17 mouse cellular contexts compared by ENCODE assay signal in genomic region chr3:95732297-95732696, GRCm38 (mm10). TPM values are rescaled to one million over a fixed set of nuclear protein-coding genes. Genes with fewer than 3 reads are reported as not detected.
DNase-seq lines count a peak whose midpoint lies in the region; ATAC-seq and TF ChIP-seq lines count a peak whose summit lies in the region.
"Had no signal": no experiment of that assay in that cellular context is flagged by ENCODE, and none has a peak within 500 bp of the region (broad histone marks: within the 10 kb centered on the region; RNA-seq: fewer than 3 reads in every experiment).

No protein-coding gene starts in this region.

- intact Hi-C loops in heart, postnatal 10 days (cut with DNase I) = loop anchor here (5.0 kb wide), 1 partner anchor 45 kb away; the partner anchor contains the start of gene Adamtsl4

- no peak for TF ChIP-seq POLR2A in myocyte (IDR thresholded peaks at IDR 0.05; ENCODE audit: insufficient read length, low read depth)

- H3K4me2 ChIP-seq in heart, embryonic 13.5 days = no peak overlapping the region
- H3K4me2 ChIP-seq in liver, embryonic 15.5 days = no peak overlapping the region
- H3K4me2 ChIP-seq in liver, embryonic 12.5 days = no peak overlapping the region
- no peak overlapping the region for H3K4me2 ChIP-seq in stomach, embryonic 14.5 days (replicated peaks; ENCODE audit: low read depth, low read length)
- no peak overlapping the region for H3K4me2 ChIP-seq in stomach, postnatal 0 days (replicated peaks; ENCODE audit: low read depth)
- peak overlapping the region; percentile 39 for H3K4me2 ChIP-seq in myocyte (ENCODE audit: low read depth)
- H3K4me2 ChIP-seq: forebrain, embryonic 12.5 days; hindbrain, embryonic 12.5 days had no signal

- H3K27ac ChIP-seq in heart, embryonic 13.5 days (replicated peaks) = peak overlapping the region; percentile 24; the same call in 1 of the 2 replicates
- 0 out of 2 replicates have a peak overlapping the region, but pooled peaks have one; percentile 33 for H3K27ac ChIP-seq in liver, embryonic 15.5 days (replicated peaks)
- no peak overlapping the region for H3K27ac ChIP-seq in liver, embryonic 12.5 days
- no peak overlapping the region for H3K27ac ChIP-seq in stomach, embryonic 14.5 days (ENCODE audit: low read length)
- H3K27ac ChIP-seq in stomach, postnatal 0 days (replicated peaks) = no peak overlapping the region
- H3K27ac ChIP-seq: hindbrain, embryonic 12.5 days; liver, embryonic 14.5 days had no signal

- no peaks in the 10 kb centered on the region for H3K27me3 ChIP-seq in heart, embryonic 13.5 days (replicated peaks)
- H3K27me3 ChIP-seq in liver, embryonic 15.5 days = no peaks in the 10 kb centered on the region
- H3K27me3 ChIP-seq in liver, embryonic 12.5 days (replicated peaks) = no peaks in the 10 kb centered on the region
- H3K27me3 ChIP-seq in stomach, embryonic 14.5 days (ENCODE audit: control insufficient read depth, insufficient read depth, low read length) = no peaks in the 10 kb centered on the region
- no peaks in the 10 kb centered on the region for H3K27me3 ChIP-seq in stomach, postnatal 0 days (ENCODE audit: control insufficient read depth, insufficient read depth, low read length)
- H3K27me3 ChIP-seq in myocyte (ENCODE audit: control insufficient read depth, insufficient read depth, insufficient read length) = no peaks in the 10 kb centered on the region
- H3K27me3 ChIP-seq: forebrain, embryonic 12.5 days; hindbrain, embryonic 12.5 days had no signal

- DNase-seq in heart, postnatal 10 days = no peak
- DNase-seq in stomach, postnatal 0 days (ENCODE audit: low spot score) = no peak
- DNase-seq in layer of hippocampus, adult 18-20 months (ENCODE audit: low spot score in 2 of 2) = no peak
- DNase-seq: embryo, embryonic 11 days; gastrocnemius, postnatal 36 days; layer of hippocampus, postnatal 36 days; left cerebral cortex, postnatal 4 days; thymus, adult 18-20 months had no signal

- no peaks in the 10 kb centered on the region for H3K9me3 ChIP-seq in heart, embryonic 13.5 days
- H3K9me3 ChIP-seq in liver, embryonic 15.5 days (replicated peaks) = no peaks in the 10 kb centered on the region
- H3K9me3 ChIP-seq in liver, embryonic 12.5 days (replicated peaks) = no peaks in the 10 kb centered on the region
- H3K9me3 ChIP-seq in stomach, embryonic 14.5 days (ENCODE audit: control insufficient read depth, low read depth, low read length) = no peaks in the 10 kb centered on the region
- H3K9me3 ChIP-seq in stomach, postnatal 0 days (ENCODE audit: control insufficient read depth, low read length) = no peaks in the 10 kb centered on the region
- H3K9me3 ChIP-seq: forebrain, embryonic 12.5 days; hindbrain, embryonic 12.5 days had no signal

- peaks cover 30% of the 10 kb centered on the region for H3K36me3 ChIP-seq in heart, embryonic 13.5 days
- peaks cover 3% of the 10 kb centered on the region; the same call in 1 of the 2 replicates for H3K36me3 ChIP-seq in liver, embryonic 15.5 days (replicated peaks)
- H3K36me3 ChIP-seq in liver, embryonic 12.5 days = peaks cover 22% of the 10 kb centered on the region
- H3K36me3 ChIP-seq in stomach, embryonic 14.5 days (ENCODE audit: control insufficient read depth, insufficient read depth, low read length) = 0 out of 2 replicates have a peak, but pooled peaks cover 2% of the 10 kb centered on the region
- 0 out of 2 replicates have a peak, but pooled peaks cover 3% of the 10 kb centered on the region for H3K36me3 ChIP-seq in stomach, postnatal 0 days (ENCODE audit: control insufficient read depth, insufficient read depth, low read length)
- H3K36me3 ChIP-seq in myocyte (ENCODE audit: control insufficient read depth, insufficient read depth) = peaks cover 8% of the 10 kb centered on the region

- WGBS in heart, embryonic 13.5 days = 91% methylated on average over 9 of the region's 9 CpGs
- WGBS in liver, embryonic 15.5 days (ENCODE audit: insufficient replicate concordance) = 86% methylated on average over 9 of the region's 9 CpGs
- WGBS in liver, embryonic 12.5 days (ENCODE audit: insufficient replicate concordance) = 88% methylated on average over 9 of the region's 9 CpGs
- WGBS in stomach, embryonic 14.5 days = 96% methylated on average over 9 of the region's 9 CpGs
- WGBS in stomach, postnatal 0 days = 87% methylated on average over 9 of the region's 9 CpGs

- H3ac ChIP-seq in myocyte (ENCODE audit: control insufficient read depth, insufficient read length) = no peak overlapping the region

- no peak for TF ChIP-seq CTCF in stomach, postnatal 0 days (IDR thresholded peaks at IDR 0.05; ENCODE audit: low read depth)

- no peak for TF ChIP-seq EP300 in stomach, postnatal 0 days (optimal IDR thresholded peaks at IDR 0.05)

- no peaks in the 10 kb centered on the region for H3K79me2 ChIP-seq in myocyte (ENCODE audit: control insufficient read depth, insufficient read depth)

- H3K4me3 ChIP-seq in heart, embryonic 13.5 days = no peak overlapping the region
- H3K4me3 ChIP-seq in liver, embryonic 15.5 days (replicated peaks) = no peak overlapping the region
- H3K4me3 ChIP-seq in liver, embryonic 12.5 days = no peak overlapping the region
- no peak overlapping the region for H3K4me3 ChIP-seq in stomach, embryonic 14.5 days (ENCODE audit: low read depth, low read length)
- H3K4me3 ChIP-seq in stomach, postnatal 0 days (ENCODE audit: low read depth, low read length) = no peak overlapping the region
- H3K4me3 ChIP-seq in myocyte = no peak overlapping the region
- H3K4me3 ChIP-seq: forebrain, embryonic 12.5 days; hindbrain, embryonic 12.5 days had no signal

- peaks cover 35% of the 10 kb centered on the region for H3K4me1 ChIP-seq in heart, embryonic 13.5 days
- H3K4me1 ChIP-seq in liver, embryonic 15.5 days (replicated peaks) = peaks cover 32% of the 10 kb centered on the region
- H3K4me1 ChIP-seq in liver, embryonic 12.5 days = peaks cover 36% of the 10 kb centered on the region
- 0 out of 2 replicates have a peak, but pooled peaks cover 8% of the 10 kb centered on the region for H3K4me1 ChIP-seq in stomach, embryonic 14.5 days (ENCODE audit: control insufficient read depth, insufficient read depth, low read length)
- H3K4me1 ChIP-seq in stomach, postnatal 0 days (replicated peaks; ENCODE audit: control insufficient read depth, insufficient read depth) = peaks cover 3% of the 10 kb centered on the region; the same call in 1 of the 2 replicates
- H3K4me1 ChIP-seq: forebrain, embryonic 12.5 days; hindbrain, embryonic 12.5 days had no signal

- no peak overlapping the region for H3K9ac ChIP-seq in heart, embryonic 13.5 days
- no peak overlapping the region for H3K9ac ChIP-seq in liver, embryonic 15.5 days
- no peak overlapping the region for H3K9ac ChIP-seq in liver, embryonic 12.5 days
- H3K9ac ChIP-seq in stomach, embryonic 14.5 days (replicated peaks; ENCODE audit: low read depth, low read length) = 0 out of 2 replicates have a peak overlapping the region, but pooled peaks have one; percentile 10
- H3K9ac ChIP-seq in stomach, postnatal 0 days (ENCODE audit: low read length) = no peak overlapping the region
- H3K9ac ChIP-seq: forebrain, embryonic 12.5 days; hindbrain, embryonic 12.5 days; liver, embryonic 14.5 days had no signal

- ATAC-seq in heart, embryonic 13.5 days (ENCODE audit: extremely low read depth, insufficient number of reproducible peaks, low FRiP score, low TSS enrichment) = no peak
- no peak for ATAC-seq in liver, embryonic 15.5 days (ENCODE audit: insufficient read depth)
- no peak for ATAC-seq in liver, embryonic 12.5 days
- ATAC-seq in stomach, embryonic 14.5 days (ENCODE audit: insufficient number of reproducible peaks, insufficient read depth, low FRiP score, low read depth) = no peak
- ATAC-seq in stomach, postnatal 0 days (ENCODE audit: low FRiP score, low TSS enrichment) = no peak
- ATAC-seq: inflammation-experienced regulatory T-cells, adult 6 months had no signal

TF ChIP-seq in myocyte, 11 proteins besides CTCF, POLR2A, EP300 and RAD21 (continues in another document):
- no peak for TF ChIP-seq MAX (IDR thresholded peaks at IDR 0.05; ENCODE audit: low read depth)
- TF ChIP-seq POLR2AphosphoS2 (IDR thresholded peaks at IDR 0.05; ENCODE audit: insufficient read length, low read depth) = no peak
- TF ChIP-seq MYOG (IDR thresholded peaks at IDR 0.05; ENCODE audit: control insufficient read depth in 1 of 3, insufficient read depth in 1 of 3, insufficient read length in 2 of 3, low read depth in 2 of 3) = no peak

RNA-seq across cellular contexts. Expression of gene Ecm1, which starts 7.1 kb away (rescaled TPM):
- 61.1 and 68.7 TPM in 2 replicates for polyA plus RNA-seq in heart, embryonic 13.5 days (2015; fragmentation: Nextera tagmentation; extraction: Ambion mirVana)
- total RNA-seq in heart, postnatal 10 days (2021) = 10 to 100 TPM; 49.2 to 59.2 TPM
- polyA plus RNA-seq in liver, embryonic 15.5 days (2015; fragmentation: Nextera tagmentation; extraction: Ambion mirVana) = 17.4 and 18.2 TPM in 2 replicates
- 14.1 and 15.2 TPM in 2 replicates for polyA plus RNA-seq in liver, embryonic 12.5 days (2016; fragmentation: Nextera tagmentation; extraction: Ambion mirVana)
- polyA plus RNA-seq in stomach, embryonic 14.5 days (2014; fragmentation: Nextera tagmentation; extraction: Ambion mirVana) = 27.0 and 35.8 TPM in 2 replicates
- polyA plus RNA-seq in stomach, postnatal 0 days (2015; fragmentation: Nextera tagmentation; extraction: Ambion mirVana) = 254 and 328 TPM in 2 replicates
- polyA plus RNA-seq in myocyte (2012; fragmentation: generic; extraction: Trizol) = 219 TPM
- total RNA-seq in layer of hippocampus, adult 18-20 months (2021) = 10 to 100 TPM in 1 of 2 experiments, 1 to 10 TPM in 1; 10.0 to 10.5 TPM

RNA-seq across cellular contexts. Expression of gene Tars2, which starts 27.7 kb away (rescaled TPM):
- polyA plus RNA-seq in heart, embryonic 13.5 days (2015; fragmentation: Nextera tagmentation; extraction: Ambion mirVana) = 39.5 and 40.0 TPM in 2 replicates
- 10 to 100 TPM; 33.5 to 39.6 TPM for total RNA-seq in heart, postnatal 10 days (2021)
- 33.8 and 38.0 TPM in 2 replicates for polyA plus RNA-seq in liver, embryonic 15.5 days (2015; fragmentation: Nextera tagmentation; extraction: Ambion mirVana)
- polyA plus RNA-seq in liver, embryonic 12.5 days (2016; fragmentation: Nextera tagmentation; extraction: Ambion mirVana) = 66.1 and 66.3 TPM in 2 replicates
- polyA plus RNA-seq in stomach, embryonic 14.5 days (2014; fragmentation: Nextera tagmentation; extraction: Ambion mirVana) = 46.8 and 47.5 TPM in 2 replicates
- polyA plus RNA-seq in stomach, postnatal 0 days (2015; fragmentation: Nextera tagmentation; extraction: Ambion mirVana) = 22.4 and 24.4 TPM in 2 replicates
- polyA plus RNA-seq in myocyte (2012; fragmentation: generic; extraction: Trizol) = 34.3 TPM
- 10 to 100 TPM; 41.5 to 41.7 TPM for total RNA-seq in layer of hippocampus, adult 18-20 months (2021)

RNA-seq across cellular contexts. Expression of gene Adamtsl4, which starts 44.6 kb away (rescaled TPM):
- 4.8 and 7.3 TPM in 2 replicates for polyA plus RNA-seq in heart, embryonic 13.5 days (2015; fragmentation: Nextera tagmentation; extraction: Ambion mirVana)
- 10 to 100 TPM; 32.2 to 37.4 TPM for total RNA-seq in heart, postnatal 10 days (2021)
- polyA plus RNA-seq in liver, embryonic 15.5 days (2015; fragmentation: Nextera tagmentation; extraction: Ambion mirVana) = 0.79 and 1.0 TPM in 2 replicates
- 0.30 and 0.35 TPM in 2 replicates for polyA plus RNA-seq in liver, embryonic 12.5 days (2016; fragmentation: Nextera tagmentation; extraction: Ambion mirVana)
- 3.1 and 5.3 TPM in 2 replicates for polyA plus RNA-seq in stomach, embryonic 14.5 days (2014; fragmentation: Nextera tagmentation; extraction: Ambion mirVana)
- 9.4 and 10.4 TPM in 2 replicates for polyA plus RNA-seq in stomach, postnatal 0 days (2015; fragmentation: Nextera tagmentation; extraction: Ambion mirVana)
- polyA plus RNA-seq in myocyte (2012; fragmentation: generic; extraction: Trizol) = 4.6 TPM
- total RNA-seq in layer of hippocampus, adult 18-20 months (2021) = 1 to 10 TPM; 7.1 to 7.4 TPM

Comparison
In these comparisons a context has a peak if more than half of its experiments do, and no peak if none do; other contexts are left out.
1. H3K27ac ChIP-seq: peak in heart, embryonic 13.5 days (single experiment) and liver, embryonic 15.5 days (single experiment); none in liver, embryonic 12.5 days (single experiment), stomach, embryonic 14.5 days (single experiment) and stomach, postnatal 0 days (single experiment).